Mouse (Mus musculus) thymus, adult 2 months (tissue): ENCODE measurements around the gene Supv3l1. TPM values are rescaled to one million over a fixed set of nuclear protein-coding genes. Genes with fewer than 3 reads are reported as not detected.

Experiments used
- DNase-seq: peaks from one replicate; pipeline ENCODE4 v3.0.0; 2021
- H3K27ac ChIP-seq: fragments of 200-500 bp; 2 replicates; pipeline ENCODE4 v1.5.1; 2012; ENCODE audit warnings: low read length, control low read depth; ENCODE audit not compliant: control insufficient read depth, insufficient read depth
- H3K27me3 ChIP-seq: fragments of 200-500 bp; 2 replicates; pipeline ENCODE4 v1.6.1; 2012; ENCODE audit warnings: mild to moderate bottlenecking, low read length, moderate library complexity, mixed read lengths; ENCODE audit not compliant: control insufficient read depth, insufficient read depth
- H3K36me3 ChIP-seq: fragments of 200-500 bp; 2 replicates; pipeline ENCODE4 v1.6.1; 2012; ENCODE audit warnings: mild to moderate bottlenecking, low read length, moderate library complexity; ENCODE audit not compliant: control insufficient read depth, insufficient read depth
- H3K4me1 ChIP-seq: fragments of 200-500 bp; replicated peaks from 2 replicates; pipeline ENCODE4 v1.6.1; 2012; ENCODE audit warnings: low read length; ENCODE audit not compliant: control insufficient read depth, insufficient read depth
- H3K4me3 ChIP-seq: fragments of 200-500 bp; 2 replicates; pipeline ENCODE4 v1.5.1; 2012; ENCODE audit warnings: mild to moderate bottlenecking, low read length, control low read depth, moderate library complexity; ENCODE audit not compliant: control insufficient read depth, insufficient read depth
- CTCF ChIP-seq: fragments of 200-500 bp; IDR thresholded peaks from 2 replicates; pipeline ENCODE4 v1.5.1; 2012; ENCODE audit warnings: mild to moderate bottlenecking, control low read depth, low read length, moderate library complexity, borderline replicate concordance; ENCODE audit not compliant: control insufficient read depth, poor library complexity, insufficient read depth; ENCODE audit errors: extremely low read depth
- POLR2A ChIP-seq: fragments of 200-500 bp; IDR thresholded peaks from 2 replicates; pipeline ENCODE4 v1.6.1; 2012; ENCODE audit warnings: mild to moderate bottlenecking, low read length, control low read depth, moderate library complexity; ENCODE audit not compliant: control insufficient read depth, poor library complexity, insufficient read depth; ENCODE audit errors: extremely low read depth
- WGBS: fragments of 180-500 bp; shearing (Covaris S2); methylation state at CpG from one replicate; pipeline ENCODE4 v1.1.7; 2018; 5-methylcytosine and 5-hydroxymethylcytosine counted together
- polyA plus RNA-seq: library from polyadenylated mRNA; depleted of rRNA; stranded (reverse); fragments of >200 nt; gene quantifications from 2 replicates; pipeline ENCODE4 v1.2.3, GENCODE M21; 2012; rRNA removed

The Supv3l1 gene
- polyA plus RNA-seq, 1 experiment = 20.1 TPM

- TF ChIP-seq CTCF (no peak), POLR2A (no peak)
- DNase-seq = peak; percentile 62
- Histone ChIP-seq H3K27ac (no peak overlapping the region), H3K36me3 (no peaks in the 10 kb centered on the region), H3K4me3 (peak overlapping the region; percentile 4; the same call in 1 of the 2 replicates), H3K27me3 (no peaks in the 10 kb centered on the region), H3K4me1 (peaks cover 4% of the 10 kb centered on the region)
- WGBS = 48% methylated on average over 14 of the region's 14 CpGs
Measured at GRCm38 (mm10) chr10:62404901-62405300, 44.6 kb downstream of the Supv3l1 start.

DNA sequence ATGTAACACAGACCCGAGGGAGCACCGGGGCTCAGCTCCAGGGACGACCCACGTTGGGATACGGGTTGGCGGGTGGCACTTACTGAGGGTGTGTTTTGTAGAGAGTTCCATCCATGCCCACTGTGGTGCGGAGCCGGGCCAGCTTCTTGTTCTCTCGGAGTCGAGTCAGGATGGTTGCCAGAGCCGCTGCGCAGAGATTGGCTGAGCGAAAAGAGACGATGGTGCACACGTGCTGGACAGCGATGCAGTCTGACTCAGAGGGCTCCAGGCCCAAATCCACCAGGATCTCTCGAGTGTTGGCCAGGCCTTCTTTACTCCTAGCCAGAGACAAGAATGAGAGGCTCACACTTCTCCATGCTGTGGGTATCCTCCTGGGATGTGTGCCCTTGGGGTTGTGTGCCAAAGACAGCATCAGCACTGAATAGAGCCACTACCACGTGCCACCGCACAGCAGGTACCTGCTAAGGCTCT lies 47.9 kb downstream of the Supv3l1 start:
- 90% methylated on average over 19 of the region's 19 CpGs for WGBS
- Histone ChIP-seq H3K4me1 (peaks cover 4% of the 10 kb centered on the region), H3K27me3 (no peaks in the 10 kb centered on the region), H3K27ac (no peak overlapping the region), H3K4me3 (no peak overlapping the region), H3K36me3 (no peaks in the 10 kb centered on the region)
- DNase-seq = no peak
- no peak for TF ChIP-seq CTCF
- no peak for TF ChIP-seq POLR2A

DNA sequence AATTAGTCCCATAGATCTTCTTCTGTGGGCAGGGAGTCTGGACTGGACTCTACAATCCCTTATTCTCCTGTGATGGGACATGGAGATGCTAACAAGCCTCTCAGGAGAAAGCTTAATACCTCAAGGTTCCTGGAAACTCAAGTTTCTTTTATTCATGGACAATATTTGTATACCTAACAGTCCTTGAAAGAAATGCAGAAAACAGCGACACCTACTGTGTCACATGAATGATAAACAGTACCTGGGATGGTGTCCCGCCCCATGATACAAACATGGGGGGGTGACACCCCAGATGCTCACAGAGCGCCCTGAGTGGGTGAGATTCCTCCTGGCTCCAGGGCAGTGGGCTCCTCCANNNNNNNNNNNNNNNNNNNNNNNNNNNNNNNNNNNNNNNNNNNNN lies 66.5 kb downstream of the Supv3l1 start:
- H3K36me3 ChIP-seq = no peaks in the 10 kb centered on the region
- no peaks in the 10 kb centered on the region for H3K4me1 ChIP-seq
- no peak overlapping the region for H3K27ac ChIP-seq
- H3K4me3 ChIP-seq = no peak overlapping the region
- 88% methylated on average over 3 of the region's 3 CpGs for WGBS
- no peaks in the 10 kb centered on the region for H3K27me3 ChIP-seq
- no peak for DNase-seq
- TF ChIP-seq CTCF (no peak), POLR2A (no peak)

DNA sequence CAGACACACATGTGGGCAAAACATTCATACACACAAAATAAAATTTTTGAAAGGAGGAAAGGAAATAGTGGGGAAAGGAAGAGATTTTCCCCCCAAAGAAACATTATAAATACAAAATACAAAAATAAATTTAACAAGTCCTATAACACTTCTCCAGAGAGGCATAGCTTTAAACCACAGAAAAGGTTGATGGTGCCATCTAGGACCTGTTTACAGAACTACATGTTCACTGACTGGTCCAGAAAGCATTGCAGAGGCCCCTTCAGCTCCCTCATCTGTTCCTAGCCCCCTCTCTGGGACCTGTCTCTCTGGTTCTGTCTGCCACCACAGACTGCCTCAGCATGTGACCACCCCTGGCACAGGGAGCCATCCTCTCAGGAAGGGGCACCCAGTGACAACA lies 68.6 kb downstream of the Supv3l1 start:
- no peak for TF ChIP-seq CTCF
- no peak for TF ChIP-seq POLR2A
- no peak for DNase-seq
- Histone ChIP-seq H3K4me3 (no peak overlapping the region), H3K27ac (no peak overlapping the region), H3K36me3 (no peaks in the 10 kb centered on the region), H3K4me1 (no peaks in the 10 kb centered on the region), H3K27me3 (no peaks in the 10 kb centered on the region)

- Histone ChIP-seq H3K27me3 (no peaks in the 10 kb centered on the region), H3K36me3 (no peaks in the 10 kb centered on the region), H3K4me1 (no peaks in the 10 kb centered on the region), H3K4me3 (no peak within 1 kb of the TSS), H3K27ac (no peak within 1 kb of the TSS)
- no peak for DNase-seq
- no peak for TF ChIP-seq POLR2A
- TF ChIP-seq CTCF = no peak
- WGBS = 100% methylated on average over 1 of the region's 1 CpGs
Measured at GRCm38 (mm10) chr10:62379808-62380207, 69.7 kb downstream of the Supv3l1 start, which contains the start of gene Hk1. Gene Hk1 (minus strand): TSS chr10:62379908.

Other genes with a start within 250 kb of the Supv3l1 start
- 12.7 and 13.7 TPM in 2 replicates for gene Tspan15, start 218.5 kb downstream of the Supv3l1 start, polyA plus RNA-seq
- gene Tacr2, start 197.3 kb downstream of the Supv3l1 start, polyA plus RNA-seq = 0.19 and 0.38 TPM in 2 replicates
- gene Hk1, start 69.8 kb downstream of the Supv3l1 start, polyA plus RNA-seq = 52.1 and 55.5 TPM in 2 replicates
- 0.15 and 0.17 TPM in 2 replicates for gene Hkdc1, start 27.2 kb downstream of the Supv3l1 start, polyA plus RNA-seq
- 0.27 TPM in 1 of 2 replicates, not detected in the other for gene 4930507D05Rik, start 249 bp downstream of the Supv3l1 start, polyA plus RNA-seq
- 9.3 and 11.4 TPM in 2 replicates for gene Vps26a, start 37.1 kb upstream of the Supv3l1 start, polyA plus RNA-seq
- 94.3 and 107 TPM in 2 replicates for gene Srgn, start 77.7 kb upstream of the Supv3l1 start, polyA plus RNA-seq
- gene Kif1bp, start 128.7 kb upstream of the Supv3l1 start, polyA plus RNA-seq = 43.4 and 45.7 TPM in 2 replicates
- 19.4 and 22.7 TPM in 2 replicates for gene Ddx21, start 152.5 kb upstream of the Supv3l1 start, polyA plus RNA-seq
- gene Ddx50, start 201.5 kb upstream of the Supv3l1 start, polyA plus RNA-seq = 12.9 and 13.6 TPM in 2 replicates